Mouse (Mus musculus) thymus, adult 2 months (tissue): ENCODE results near the gene Serinc5.

Experiments
- CTCF ChIP-seq: fragments of 200-500 bp; IDR thresholded peaks from 2 replicates; pipeline ENCODE4 v1.5.1; 2012; ENCODE audit warnings: mild to moderate bottlenecking, control low read depth, low read length, moderate library complexity, borderline replicate concordance; ENCODE audit not compliant: control insufficient read depth, poor library complexity, insufficient read depth; ENCODE audit errors: extremely low read depth
- POLR2A ChIP-seq: fragments of 200-500 bp; IDR thresholded peaks from 2 replicates; pipeline ENCODE4 v1.6.1; 2012; ENCODE audit warnings: mild to moderate bottlenecking, low read length, control low read depth, moderate library complexity; ENCODE audit not compliant: control insufficient read depth, poor library complexity, insufficient read depth; ENCODE audit errors: extremely low read depth

GRCm38 (mm10) chr13:92740671-92741270 lies 129.9 kb downstream of the Serinc5 start:
- TF ChIP-seq POLR2A (no peak), CTCF (no peak)
